Mouse (Mus musculus): ENCODE measurements at regions not wholly inside any gene's neighbourhood (a gene's known extent, or its start where the extent isn't known, plus 50 kb on each side); places are given as distances from the start of the nearest gene placed in this dataset.

DNA sequence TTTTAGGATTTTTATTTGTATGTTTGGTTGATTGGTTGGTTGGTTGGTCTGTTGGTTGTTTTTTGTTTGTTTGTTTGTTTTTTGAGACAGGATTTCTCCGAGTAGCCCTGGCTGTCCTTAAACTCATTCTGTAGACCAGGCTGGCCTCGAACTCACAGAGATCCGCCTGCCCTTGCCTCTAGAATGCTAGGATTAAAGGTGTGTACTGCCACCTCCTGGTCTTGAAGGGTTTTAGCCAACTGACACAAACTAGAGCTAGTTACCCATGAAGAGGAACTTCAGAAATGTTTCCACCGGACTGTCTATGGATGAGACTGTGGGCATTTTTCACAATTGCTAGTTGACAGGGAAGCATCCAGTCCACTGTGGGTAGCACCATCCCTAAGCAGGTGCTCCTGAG lies 191.7 kb downstream of the Matn1 start:
- TF ChIP-seq POLR2A (IDR thresholded peaks at IDR 0.05; ENCODE audit: insufficient read depth, low read depth, low read length) (no peak), CTCF (IDR thresholded peaks at IDR 0.05; ENCODE audit: insufficient read depth, low read depth, low read length) (no peak)
